Mouse (Mus musculus) ES-Bruce4 (cell line): ENCODE measurements around the gene Ankrd2. TPM values are rescaled to one million over a fixed set of nuclear protein-coding genes. Genes with fewer than 3 reads are reported as not detected.

Source experiments
- H3K27ac ChIP-seq: 2 replicates; pipeline ENCODE4 v1.5.1; 2012; ENCODE audit warnings: low read length, inconsistent platforms; ENCODE audit not compliant: insufficient read depth
- H3K27me3 ChIP-seq: 2 replicates; pipeline ENCODE4 v1.6.1; 2012; ENCODE audit warnings: mild to moderate bottlenecking, low read length, inconsistent platforms; ENCODE audit not compliant: control insufficient read depth, poor library complexity, insufficient read depth, severe bottlenecking
- H3K36me3 ChIP-seq: 2 replicates; pipeline ENCODE4 v1.6.1; 2012; ENCODE audit warnings: inconsistent platforms, mild to moderate bottlenecking, low read length, moderate library complexity; ENCODE audit not compliant: control insufficient read depth, poor library complexity, insufficient read depth, severe bottlenecking
- H3K4me1 ChIP-seq: one replicate; pipeline ENCODE4 v1.8.1; 2011; ENCODE audit warnings: low read length; ENCODE audit not compliant: control insufficient read depth, insufficient read depth
- H3K4me3 ChIP-seq: 2 replicates; pipeline ENCODE4 v1.5.1; 2011; ENCODE audit warnings: low read depth, mild to moderate bottlenecking, low read length
- H3K9ac ChIP-seq: 2 replicates; pipeline ENCODE4 v1.6.1; 2012; ENCODE audit warnings: low read depth, mild to moderate bottlenecking, inconsistent platforms; ENCODE audit not compliant: poor library complexity, severe bottlenecking
- H3K9me3 ChIP-seq: replicated peaks from 2 replicates; pipeline ENCODE4 v1.6.1; 2012; ENCODE audit warnings: mild to moderate bottlenecking, low read length, inconsistent platforms; ENCODE audit not compliant: control insufficient read depth, poor library complexity, insufficient read depth, severe bottlenecking
- CTCF ChIP-seq: IDR thresholded peaks from one replicate; pipeline ENCODE4 v1.8.1; 2011; ENCODE audit warnings: low read depth, low read length
- EP300 ChIP-seq: IDR thresholded peaks from 2 replicates; pipeline ENCODE4 v1.6.1; 2011; ENCODE audit warnings: low read depth, low read length; ENCODE audit not compliant: insufficient read depth
- POLR2A ChIP-seq: IDR thresholded peaks from one replicate; pipeline ENCODE4 v1.8.1; 2011; ENCODE audit warnings: low read length; ENCODE audit not compliant: insufficient read depth
- polyA plus RNA-seq: library from polyadenylated mRNA; stranded (reverse); fragments of >200 nt; gene quantifications from 2 replicates; pipeline ENCODE4 v1.2.4, GENCODE M21; 2011; ENCODE audit warnings: low read depth; ENCODE audit not compliant: missing spikeins, insufficient read depth, insufficient read length

Gene Ankrd2
- polyA plus RNA-seq, 1 experiment, result not detected

- Histone ChIP-seq H3K9ac (no peak overlapping the region), H3K9me3 (no peaks in the 10 kb centered on the region), H3K36me3 (no peaks in the 10 kb centered on the region), H3K27ac (no peak overlapping the region), H3K4me3 (no peak overlapping the region), H3K27me3 (no peaks in the 10 kb centered on the region), H3K4me1 (no peaks in the 10 kb centered on the region)
- TF ChIP-seq CTCF, result no peak
- TF ChIP-seq EP300, result no peak
- TF ChIP-seq POLR2A, result no peak
Observed at GRCm38 (mm10) chr19:42038310-42038709, 2.5 kb downstream of the Ankrd2 start.

- Histone ChIP-seq H3K27ac (no peak overlapping the region), H3K4me3 (no peak overlapping the region), H3K36me3 (no peaks in the 10 kb centered on the region), H3K9me3 (no peaks in the 10 kb centered on the region), H3K9ac (no peak overlapping the region), H3K27me3 (no peaks in the 10 kb centered on the region), H3K4me1 (no peaks in the 10 kb centered on the region)
- no peak for TF ChIP-seq EP300
- no peak for TF ChIP-seq POLR2A
- TF ChIP-seq CTCF, result no peak
Observed at GRCm38 (mm10) chr19:42043988-42044387, 8.2 kb downstream of the Ankrd2 start.

GRCm38 (mm10) chr19:42045269-42046102 is 9.7 kb downstream of the Ankrd2 start, which contains the start of gene Hoga1:
Hoga1 (plus strand) TSS chr19:42045610.
- TF ChIP-seq EP300 (no peak), POLR2A (no peak), CTCF (peak; percentile 64)
- no peaks in the 10 kb centered on the region for H3K9me3 ChIP-seq
- H3K36me3 ChIP-seq, result no peaks in the 10 kb centered on the region
- H3K27ac ChIP-seq, result no peak within 1 kb of the TSS
- no peaks in the 10 kb centered on the region for H3K4me1 ChIP-seq
- H3K4me3 ChIP-seq, result peak within 1 kb of the TSS; percentile 21
- H3K27me3 ChIP-seq, result no peaks in the 10 kb centered on the region
- H3K9ac ChIP-seq, result peak within 1 kb of the TSS; percentile 11; the same call in 1 of the 2 replicates

GRCm38 (mm10) chr19:42050251-42050650 is 14.5 kb downstream of the Ankrd2 start:
- H3K4me1 ChIP-seq, result no peaks in the 10 kb centered on the region
- H3K4me3 ChIP-seq, result no peak overlapping the region
- no peak overlapping the region for H3K9ac ChIP-seq
- no peak overlapping the region for H3K27ac ChIP-seq
- H3K36me3 ChIP-seq, result no peaks in the 10 kb centered on the region
- H3K9me3 ChIP-seq, result no peaks in the 10 kb centered on the region
- H3K27me3 ChIP-seq, result no peaks in the 10 kb centered on the region
- TF ChIP-seq CTCF, result no peak
- no peak for TF ChIP-seq EP300

GRCm38 (mm10) chr19:42051351-42051750 is 15.6 kb downstream of the Ankrd2 start:
- no peaks in the 10 kb centered on the region for H3K4me1 ChIP-seq
- no peak overlapping the region for H3K27ac ChIP-seq
- TF ChIP-seq EP300, result no peak
- no peak for TF ChIP-seq CTCF
- TF ChIP-seq POLR2A, result no peak
- H3K9me3 ChIP-seq, result no peaks in the 10 kb centered on the region
- H3K4me3 ChIP-seq, result no peak overlapping the region
- no peaks in the 10 kb centered on the region for H3K27me3 ChIP-seq
- H3K36me3 ChIP-seq, result no peaks in the 10 kb centered on the region
- no peak overlapping the region for H3K9ac ChIP-seq

- TF ChIP-seq CTCF, result no peak
- TF ChIP-seq POLR2A, result no peak
- no peak for TF ChIP-seq EP300
- no peak within 1 kb of the TSS for H3K9ac ChIP-seq
- no peak within 1 kb of the TSS for H3K27ac ChIP-seq
- no peaks in the 10 kb centered on the region for H3K4me1 ChIP-seq
- H3K36me3 ChIP-seq, result no peaks in the 10 kb centered on the region
- no peaks in the 10 kb centered on the region for H3K27me3 ChIP-seq
- no peak within 1 kb of the TSS for H3K4me3 ChIP-seq
- no peaks in the 10 kb centered on the region for H3K9me3 ChIP-seq
Observed at GRCm38 (mm10) chr19:42051948-42052347, 16.1 kb downstream of the Ankrd2 start, which contains the start of gene 4933411K16Rik. 4933411K16Rik (plus strand) TSS chr19:42052248.
